Mouse (Mus musculus) midbrain, embryonic 12.5 days (tissue): ENCODE measurements around the gene Arap2. TPM values are rescaled to one million over a fixed set of nuclear protein-coding genes. Genes with fewer than 3 reads are reported as not detected.
A peak's percentile ranks its signal among the peaks of the same experiment; 100 is the strongest.

Experiments
- ATAC-seq: fragments of 200-750 bp; cut with Nextera tagmentation; 2 replicates; pipeline ENCODE4 v1.8.0; 2017; ENCODE audit warnings: low read depth, moderate TSS enrichment, moderate library complexity; ENCODE audit not compliant: low FRiP score
- H3K27ac ChIP-seq: fragments of 300-500 bp; sonication (generic); replicated peaks from 2 replicates; pipeline ENCODE4 v1.5.1; 2016; ENCODE audit warnings: mild to moderate bottlenecking
- H3K27me3 ChIP-seq: fragments of 300-500 bp; sonication (generic); 2 replicates; pipeline ENCODE4 v1.6.1; 2016; ENCODE audit warnings: mild to moderate bottlenecking
- H3K36me3 ChIP-seq: fragments of 300-500 bp; sonication (generic); 2 replicates; pipeline ENCODE4 v1.6.1; 2016
- H3K4me1 ChIP-seq: fragments of 300-500 bp; sonication (generic); 2 replicates; pipeline ENCODE4 v1.6.1; 2016
- H3K4me2 ChIP-seq: fragments of 300-500 bp; sonication (generic); replicated peaks from 2 replicates; pipeline ENCODE4 v1.6.1; 2016; ENCODE audit warnings: mild to moderate bottlenecking, moderate library complexity
- H3K4me3 ChIP-seq: fragments of 300-500 bp; sonication (generic); 2 replicates; pipeline ENCODE4 v1.5.1; 2016; ENCODE audit warnings: mild to moderate bottlenecking
- H3K9ac ChIP-seq: fragments of 300-500 bp; sonication (generic); replicated peaks from 2 replicates; pipeline ENCODE4 v1.6.1; 2016; ENCODE audit warnings: mild to moderate bottlenecking, moderate library complexity
- H3K9me3 ChIP-seq: fragments of 300-500 bp; sonication (generic); 2 replicates; pipeline ENCODE4 v1.6.1; 2016; ENCODE audit warnings: mild to moderate bottlenecking
- WGBS: fragments of 180-500 bp; shearing (Covaris S2); methylation state at CpG from one replicate; pipeline ENCODE4 v1.1.7; 2016; 5-methylcytosine and 5-hydroxymethylcytosine counted together
- polyA plus RNA-seq: library from polyadenylated mRNA; unstranded; fragments of >200 nt; fragmentation: Nextera tagmentation; extraction: Ambion mirVana; gene quantifications from 2 replicates; pipeline ENCODE4 v1.2.1, GENCODE M21; 2016

Arap2 gene
- 1.1 and 1.6 TPM in 2 replicates for polyA plus RNA-seq

DNA sequence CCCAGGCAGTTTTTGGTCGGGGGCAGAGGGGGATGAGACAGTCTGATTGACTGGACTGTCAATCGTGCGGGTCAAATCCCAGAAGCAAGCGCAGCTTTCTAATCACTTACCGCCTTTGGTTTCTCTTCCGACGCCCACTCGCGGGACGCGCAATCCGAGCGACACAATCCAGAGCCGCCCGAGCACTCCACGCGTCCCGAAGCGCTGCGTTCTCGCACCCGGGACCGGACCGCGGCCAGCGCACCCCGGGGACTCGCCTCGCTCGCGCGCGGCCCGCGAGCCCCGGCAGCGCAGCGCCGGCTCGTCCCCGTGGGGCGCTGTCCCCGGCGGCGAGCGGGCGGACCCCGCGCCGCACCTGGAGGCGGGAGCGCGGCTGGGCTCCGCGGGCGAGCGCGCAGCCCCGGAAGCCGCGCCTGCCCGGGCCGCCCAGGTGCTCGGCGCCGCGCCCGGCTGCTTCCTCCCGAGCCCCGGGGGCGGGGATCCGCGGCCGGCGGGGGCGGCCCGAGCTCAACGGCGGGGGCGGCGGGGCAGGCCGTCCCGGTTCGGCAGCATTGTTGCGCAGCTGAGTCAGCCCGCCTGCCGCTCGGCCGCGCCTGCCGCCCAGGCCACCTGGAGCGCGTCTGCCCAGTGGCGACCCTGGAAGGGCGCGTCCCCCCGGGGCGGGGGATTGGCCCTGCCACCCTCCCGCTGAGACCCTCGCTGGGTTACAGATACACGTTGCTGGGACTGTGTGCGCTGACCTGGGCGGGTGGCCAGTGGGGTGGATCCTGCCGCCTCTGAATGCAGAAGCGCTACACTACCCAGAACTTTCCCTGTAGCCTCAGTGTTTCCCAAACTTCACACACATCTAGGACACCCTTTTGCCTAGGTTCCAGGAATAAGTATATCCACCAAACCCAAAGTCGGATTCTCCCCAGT is at the start of gene Arap2:
TSS of gene Arap2 (minus strand) at position 376 of the 918 bp plus-strand sequence.
- Histone ChIP-seq H3K4me1 (0 out of 2 replicates have a peak, but pooled peaks cover 3% of the 10 kb centered on the region), H3K4me3 (peak within 1 kb of the TSS; percentile 78), H3K27ac (no peak within 1 kb of the TSS), H3K9ac (peak within 1 kb of the TSS; percentile 66), H3K36me3 (no peaks in the 10 kb centered on the region), H3K27me3 (peaks cover 10% of the 10 kb centered on the region), H3K4me2 (peak within 1 kb of the TSS; percentile 90), H3K9me3 (no peaks in the 10 kb centered on the region)
- peak; percentile 87 for ATAC-seq
- WGBS = under 1% methylated on average over 60 of the region's 106 CpGs

DNA sequence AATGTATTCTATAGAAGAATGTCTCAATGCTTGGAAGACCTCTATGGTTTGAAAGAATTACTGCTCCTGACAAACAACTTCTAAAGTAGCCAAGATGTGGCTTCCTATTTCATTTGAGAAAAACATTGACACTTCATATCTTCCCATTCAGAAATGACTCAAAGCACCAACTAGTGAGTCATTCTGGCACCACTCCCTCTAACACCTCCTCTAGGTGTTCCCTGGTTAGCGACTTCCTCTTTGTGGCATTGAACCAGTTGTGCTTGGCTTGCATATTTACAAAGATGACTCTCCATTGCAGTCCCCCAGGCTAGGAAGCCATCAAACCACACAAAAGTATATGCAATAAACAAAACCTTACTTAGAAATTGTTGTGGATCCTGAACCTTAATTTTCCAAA is 49.8 kb upstream of the Arap2 start:
- no peak overlapping the region for H3K4me2 ChIP-seq
- no peaks in the 10 kb centered on the region for H3K27me3 ChIP-seq
- no peaks in the 10 kb centered on the region for H3K36me3 ChIP-seq
- no peaks in the 10 kb centered on the region for H3K9me3 ChIP-seq
- 83% methylated on average over 1 of the region's 1 CpGs for WGBS
- H3K4me1 ChIP-seq = no peaks in the 10 kb centered on the region
- no peak for ATAC-seq
- no peak overlapping the region for H3K27ac ChIP-seq
- H3K4me3 ChIP-seq = no peak overlapping the region
- H3K9ac ChIP-seq = no peak overlapping the region

DNA sequence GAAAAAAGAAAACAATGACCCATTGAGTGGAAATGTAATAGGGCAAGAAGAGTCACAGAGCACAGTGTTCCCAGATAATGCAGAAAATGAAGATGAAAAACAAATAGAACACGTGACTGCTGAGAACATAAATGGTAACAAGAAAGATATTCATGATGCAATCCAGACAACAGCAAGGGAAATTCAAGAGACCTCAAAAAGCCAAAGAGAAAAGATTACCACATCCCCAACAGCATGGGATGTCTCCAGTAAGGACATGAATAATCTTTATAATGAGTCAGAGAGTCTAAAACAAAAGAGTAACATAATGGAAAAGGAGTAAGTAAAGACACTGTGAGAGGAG is 48.1 kb upstream of the Arap2 start:
- Histone ChIP-seq H3K27ac (no peak overlapping the region), H3K4me3 (no peak overlapping the region), H3K4me2 (no peak overlapping the region), H3K4me1 (no peaks in the 10 kb centered on the region), H3K9me3 (no peaks in the 10 kb centered on the region), H3K27me3 (no peaks in the 10 kb centered on the region), H3K36me3 (no peaks in the 10 kb centered on the region), H3K9ac (no peak overlapping the region)
- ATAC-seq = 0 out of 2 replicates have a peak, but pooled peaks have one; percentile 2
- WGBS = 61% methylated on average over 1 of the region's 1 CpGs

DNA sequence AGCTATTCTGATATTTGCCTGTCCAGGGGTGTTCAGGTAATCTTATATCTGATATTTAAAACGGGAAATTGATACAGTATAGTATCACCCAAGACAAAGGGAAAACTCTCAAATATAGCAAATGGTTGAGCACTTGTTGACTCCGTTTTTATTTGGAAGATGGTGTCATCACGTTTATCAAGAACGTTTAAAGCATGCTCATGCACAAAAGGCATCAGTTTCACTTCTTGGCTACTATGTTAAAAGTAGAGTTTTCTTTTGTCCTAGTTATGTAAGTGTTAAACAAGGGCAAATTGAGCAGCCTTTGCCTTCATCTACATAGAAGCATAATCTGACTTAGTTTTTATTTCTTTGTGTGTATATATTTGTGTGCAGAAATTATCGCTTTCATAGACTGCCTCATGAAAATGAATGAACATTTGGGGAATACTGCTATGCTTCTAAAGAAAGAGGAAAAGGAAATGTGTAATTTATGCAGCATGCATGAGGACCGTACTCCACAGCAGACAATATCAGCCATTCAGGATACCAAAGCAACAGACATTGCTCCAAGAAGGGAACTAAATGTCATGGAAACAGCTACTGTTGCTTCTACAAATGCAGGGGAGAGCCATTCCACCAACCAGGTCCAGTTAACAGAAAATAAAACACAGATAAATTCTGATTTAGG is 47.6 kb upstream of the Arap2 start, which contains the start of gene Dthd1:
TSS of gene Dthd1 (plus strand) at position 422 of the 670 bp plus-strand sequence.
- peak; percentile 62; the same call in 1 of the 2 replicates for ATAC-seq
- no peak within 1 kb of the TSS for H3K9ac ChIP-seq
- WGBS = 74% methylated on average over 6 of the region's 6 CpGs
- H3K36me3 ChIP-seq = no peaks in the 10 kb centered on the region
- no peaks in the 10 kb centered on the region for H3K4me1 ChIP-seq
- no peak within 1 kb of the TSS for H3K4me2 ChIP-seq
- H3K27ac ChIP-seq = no peak within 1 kb of the TSS
- H3K4me3 ChIP-seq = no peak within 1 kb of the TSS
- H3K9me3 ChIP-seq = no peaks in the 10 kb centered on the region
- no peaks in the 10 kb centered on the region for H3K27me3 ChIP-seq

DNA sequence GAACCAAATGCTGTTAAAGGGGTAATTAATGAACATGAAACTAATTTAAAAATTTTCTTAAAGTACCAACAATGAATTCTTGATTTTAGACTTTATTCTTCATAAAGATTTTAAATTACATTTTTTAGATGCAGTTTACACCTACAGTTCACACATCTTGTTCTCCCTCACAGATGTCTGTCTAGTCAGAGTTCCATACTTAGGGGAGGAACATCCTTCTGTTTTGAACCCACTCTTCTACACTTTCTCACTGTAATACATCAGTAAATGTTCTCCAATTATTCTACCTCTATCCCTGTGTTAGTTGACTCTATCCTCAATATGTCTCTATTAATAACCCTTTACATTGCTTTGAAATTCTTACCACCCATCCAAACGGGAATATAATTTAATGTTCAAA is 26.8 kb upstream of the Arap2 start:
- H3K36me3 ChIP-seq = no peaks in the 10 kb centered on the region
- no peaks in the 10 kb centered on the region for H3K9me3 ChIP-seq
- no peak overlapping the region for H3K4me2 ChIP-seq
- H3K27me3 ChIP-seq = no peaks in the 10 kb centered on the region
- H3K27ac ChIP-seq = no peak overlapping the region
- no peak for ATAC-seq
- H3K4me3 ChIP-seq = no peak overlapping the region
- no peak overlapping the region for H3K9ac ChIP-seq
- WGBS = 88% methylated on average over 1 of the region's 1 CpGs
- no peaks in the 10 kb centered on the region for H3K4me1 ChIP-seq

DNA sequence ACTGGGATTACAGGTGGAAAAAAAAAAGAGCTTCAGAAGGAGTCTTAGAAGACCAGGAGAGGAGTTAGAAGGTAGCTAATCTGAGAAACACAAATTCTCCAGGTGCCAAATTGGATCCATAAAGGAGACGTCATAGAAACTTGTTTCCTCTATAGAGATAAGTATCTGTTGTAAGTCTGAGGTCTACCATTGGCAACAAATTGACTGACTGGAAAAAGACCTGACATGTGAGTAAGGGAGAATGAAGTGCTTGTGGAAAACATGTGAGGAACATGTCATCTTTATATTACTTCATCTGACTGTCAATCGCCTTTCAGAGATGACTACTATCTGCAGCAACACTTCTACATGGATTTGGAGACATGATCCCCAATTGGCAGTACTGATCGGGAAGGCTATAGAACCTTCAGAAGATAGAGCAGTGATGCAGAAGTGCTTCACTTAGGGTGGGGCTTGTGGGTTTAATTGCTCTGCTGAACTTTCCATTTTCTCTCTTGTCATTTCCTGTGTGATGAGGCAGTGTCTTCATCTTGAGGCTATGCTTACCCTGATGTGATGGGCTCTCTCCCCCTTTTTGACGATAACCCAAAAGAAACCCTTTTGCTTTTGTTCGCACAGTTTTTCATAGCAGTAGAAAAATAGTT is 25.1 kb upstream of the Arap2 start:
- no peak overlapping the region for H3K27ac ChIP-seq
- ATAC-seq = no peak
- no peak overlapping the region for H3K9ac ChIP-seq
- no peaks in the 10 kb centered on the region for H3K27me3 ChIP-seq
- H3K4me2 ChIP-seq = no peak overlapping the region
- no peak overlapping the region for H3K4me3 ChIP-seq
- H3K4me1 ChIP-seq = no peaks in the 10 kb centered on the region
- no peaks in the 10 kb centered on the region for H3K36me3 ChIP-seq
- 95% methylated on average over 5 of the region's 5 CpGs for WGBS
- H3K9me3 ChIP-seq = no peaks in the 10 kb centered on the region

DNA sequence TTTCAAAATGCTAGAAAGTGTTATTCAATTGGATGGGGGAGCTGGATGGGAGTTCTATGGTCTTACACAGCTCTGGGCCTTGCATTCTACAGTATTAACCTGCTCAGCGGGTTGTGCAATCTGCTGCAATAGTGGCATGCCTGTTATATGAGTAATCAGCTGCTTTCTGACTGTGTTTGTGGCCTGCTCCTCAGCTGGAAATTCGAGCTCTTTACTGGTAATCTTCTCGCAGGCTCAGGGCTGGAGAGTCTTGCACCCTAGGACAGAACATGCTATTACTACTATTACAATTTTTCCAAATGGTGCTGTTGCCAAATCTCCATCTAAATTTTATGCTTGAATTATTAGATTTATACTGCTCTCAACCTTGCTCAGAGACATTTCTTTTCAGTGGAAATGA is 20.9 kb upstream of the Arap2 start:
- WGBS = 79% methylated on average over 3 of the region's 3 CpGs
- ATAC-seq = no peak
- H3K4me2 ChIP-seq = no peak overlapping the region
- H3K27ac ChIP-seq = no peak overlapping the region
- no peak overlapping the region for H3K4me3 ChIP-seq
- H3K9ac ChIP-seq = no peak overlapping the region
- no peaks in the 10 kb centered on the region for H3K27me3 ChIP-seq
- no peaks in the 10 kb centered on the region for H3K36me3 ChIP-seq
- H3K9me3 ChIP-seq = no peaks in the 10 kb centered on the region
- H3K4me1 ChIP-seq = no peaks in the 10 kb centered on the region

DNA sequence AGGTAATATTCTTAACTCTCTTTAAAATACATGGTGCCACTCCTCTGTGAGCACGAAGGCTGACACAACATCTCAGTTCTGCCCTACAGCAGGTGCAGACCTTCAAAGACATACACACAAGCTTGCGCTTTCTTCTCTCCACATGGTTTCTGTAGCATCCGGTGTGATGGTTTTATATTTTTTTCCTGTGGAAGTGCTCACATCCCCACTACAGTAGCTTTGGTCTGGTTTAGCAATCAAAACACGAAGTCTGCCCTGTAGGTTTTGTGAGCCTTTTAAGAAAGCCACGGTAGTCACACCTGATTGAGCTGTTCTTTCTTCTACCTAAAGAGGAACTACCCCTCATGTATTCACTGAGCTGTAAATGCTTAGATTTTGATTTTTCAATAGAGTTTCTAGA is 12.7 kb upstream of the Arap2 start:
- ATAC-seq = no peak
- Histone ChIP-seq H3K4me3 (no peak overlapping the region), H3K27ac (no peak overlapping the region), H3K4me2 (no peak overlapping the region), H3K9ac (no peak overlapping the region), H3K9me3 (no peaks in the 10 kb centered on the region), H3K36me3 (no peaks in the 10 kb centered on the region), H3K27me3 (no peaks in the 10 kb centered on the region), H3K4me1 (no peaks in the 10 kb centered on the region)
- WGBS = 79% methylated on average over 5 of the region's 5 CpGs

DNA sequence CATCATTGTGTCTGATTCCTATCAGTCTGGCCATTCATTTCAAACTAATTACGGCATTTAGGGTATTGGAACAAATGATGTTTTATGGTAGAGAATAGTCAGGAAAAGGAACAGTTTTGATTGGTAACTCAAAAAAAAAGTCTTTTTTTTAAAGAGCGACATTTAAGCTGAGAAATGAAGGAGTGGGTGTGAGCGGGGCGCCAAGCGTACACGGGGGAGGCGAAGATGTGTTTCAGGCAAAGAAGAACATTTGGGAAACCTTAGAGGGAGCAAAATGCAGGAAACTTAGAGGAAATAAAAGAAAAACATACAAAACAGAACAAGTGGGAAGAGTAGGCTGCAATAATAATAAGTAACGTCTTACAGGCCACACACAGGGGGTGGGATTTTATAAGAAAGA is 11.8 kb upstream of the Arap2 start:
- H3K9me3 ChIP-seq = no peaks in the 10 kb centered on the region
- WGBS = 87% methylated on average over 8 of the region's 8 CpGs
- no peaks in the 10 kb centered on the region for H3K4me1 ChIP-seq
- no peak overlapping the region for H3K4me3 ChIP-seq
- no peaks in the 10 kb centered on the region for H3K36me3 ChIP-seq
- H3K4me2 ChIP-seq = no peak overlapping the region
- no peak overlapping the region for H3K9ac ChIP-seq
- ATAC-seq = no peak
- no peaks in the 10 kb centered on the region for H3K27me3 ChIP-seq
- H3K27ac ChIP-seq = no peak overlapping the region

DNA sequence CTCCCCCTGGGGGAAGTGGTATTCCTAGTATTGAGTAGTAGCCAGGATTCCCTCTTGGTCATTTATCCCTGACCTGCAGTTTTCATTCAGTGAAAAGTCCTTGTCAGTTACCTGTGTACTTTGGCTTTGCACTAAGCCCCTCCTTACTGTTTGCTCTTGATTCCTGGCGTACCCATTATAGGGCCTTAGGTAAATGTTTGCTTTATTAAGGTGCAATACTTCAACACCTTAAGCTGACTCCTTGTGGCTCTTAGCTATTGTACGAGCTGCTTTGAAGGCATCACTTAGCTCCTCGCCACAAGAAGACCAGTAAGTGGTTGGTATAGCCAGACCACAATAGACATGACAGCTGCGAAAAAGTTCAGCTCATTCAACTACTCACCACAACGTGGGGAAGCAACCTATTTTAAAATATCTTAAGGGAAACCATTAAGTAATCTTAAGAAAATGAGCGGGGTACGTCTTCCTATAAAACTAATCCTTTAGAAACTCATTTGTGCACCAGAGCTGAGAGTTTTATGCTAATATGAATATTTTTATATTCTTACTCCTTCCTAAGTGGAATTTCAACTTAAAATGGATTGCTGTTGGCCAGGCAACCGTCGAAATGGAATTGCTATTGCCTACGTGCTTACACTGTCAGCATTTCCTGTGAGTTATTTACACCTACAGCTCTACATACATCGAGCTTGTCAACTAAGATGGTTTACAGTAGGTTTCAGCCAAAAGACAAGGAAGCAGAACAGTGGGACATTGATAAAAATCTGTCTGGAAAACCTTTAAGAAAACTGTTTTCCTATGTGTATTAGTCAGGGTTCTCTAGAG is 6.0 kb upstream of the Arap2 start:
- WGBS = 88% methylated on average over 11 of the region's 11 CpGs

DNA sequence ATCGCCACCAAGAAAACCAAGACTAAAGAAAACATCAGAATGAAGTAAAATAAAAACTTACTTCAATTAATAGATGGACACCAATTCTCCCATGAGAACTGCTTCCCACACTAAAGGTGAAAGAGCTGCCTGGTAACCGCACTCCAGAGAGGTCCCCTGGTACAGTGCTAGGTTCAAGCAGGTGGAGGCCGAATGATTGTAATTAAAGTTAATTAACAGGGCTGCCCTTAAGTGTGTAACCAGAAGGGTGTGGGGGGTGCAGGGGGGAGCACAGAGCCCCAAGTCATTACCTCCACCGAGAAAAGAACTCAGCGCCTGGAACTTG is 538 bp downstream of the Arap2 start:
- peak overlapping the region; percentile 90 for H3K4me2 ChIP-seq
- peak; percentile 57; the same call in 1 of the 2 replicates for ATAC-seq
- WGBS = 21% methylated on average over 5 of the region's 5 CpGs

More for the DNA sequence above, 6.0 kb upstream of the Arap2 start:
- ATAC-seq = no peak
- H3K4me2 ChIP-seq = no peak overlapping the region
- H3K9me3 ChIP-seq = no peaks in the 10 kb centered on the region
- H3K4me1 ChIP-seq = no peaks in the 10 kb centered on the region
- H3K36me3 ChIP-seq = no peaks in the 10 kb centered on the region
- no peak overlapping the region for H3K27ac ChIP-seq
- H3K4me3 ChIP-seq = no peak overlapping the region
- H3K27me3 ChIP-seq = no peaks in the 10 kb centered on the region; the same call in none of the 2 replicates
- H3K9ac ChIP-seq = no peak overlapping the region

More for the DNA sequence above, 538 bp downstream of the Arap2 start:
- Histone ChIP-seq H3K36me3 (no peaks in the 10 kb centered on the region), H3K27me3 (peaks cover 10% of the 10 kb centered on the region), H3K9ac (peak overlapping the region; percentile 66; the same call in 1 of the 2 replicates), H3K4me1 (0 out of 2 replicates have a peak, but pooled peaks cover 3% of the 10 kb centered on the region), H3K27ac (no peak overlapping the region), H3K4me3 (peak overlapping the region; percentile 78), H3K9me3 (no peaks in the 10 kb centered on the region)
